Mouse (Mus musculus) kidney, embryonic 14.5 days (tissue): Measurements from ENCODE around the gene Fancg. TPM values are rescaled to one million over a fixed set of nuclear protein-coding genes. Genes with fewer than 3 reads are reported as not detected.

Source experiments
- ATAC-seq: fragments of 200-750 bp; cut with Nextera tagmentation; 2 replicates; pipeline ENCODE4 v1.8.0; 2017; ENCODE audit warnings: moderate number of reproducible peaks, mild to moderate bottlenecking, moderate TSS enrichment, moderate library complexity; ENCODE audit not compliant: low FRiP score, low TSS enrichment
- H3K27ac ChIP-seq: fragments of 300-500 bp; sonication (generic); 2 replicates; pipeline ENCODE4 v1.5.1; 2014; ENCODE audit warnings: low read depth, mild to moderate bottlenecking, low read length, moderate library complexity, mixed read lengths
- H3K27me3 ChIP-seq: fragments of 300-500 bp; sonication (generic); 2 replicates; pipeline ENCODE4 v1.6.1; 2014; ENCODE audit warnings: mild to moderate bottlenecking, low read length; ENCODE audit not compliant: control insufficient read depth, insufficient read depth
- H3K36me3 ChIP-seq: fragments of 300-500 bp; sonication (generic); 2 replicates; pipeline ENCODE4 v1.6.1; 2014; ENCODE audit warnings: low read length, mixed read lengths; ENCODE audit not compliant: control insufficient read depth, insufficient read depth
- H3K4me1 ChIP-seq: fragments of 300-500 bp; sonication (generic); 2 replicates; pipeline ENCODE4 v1.6.1; 2014; ENCODE audit warnings: low read length, mixed read lengths; ENCODE audit not compliant: control insufficient read depth, insufficient read depth
- H3K4me2 ChIP-seq: fragments of 300-500 bp; sonication (generic); replicated peaks from 2 replicates; pipeline ENCODE4 v1.6.1; 2014; ENCODE audit warnings: low read depth, mild to moderate bottlenecking, low read length
- H3K4me3 ChIP-seq: fragments of 300-500 bp; sonication (generic); 2 replicates; pipeline ENCODE4 v1.5.1; 2014; ENCODE audit warnings: mild to moderate bottlenecking, low read length
- H3K9ac ChIP-seq: fragments of 300-500 bp; sonication (generic); 2 replicates; pipeline ENCODE4 v1.6.1; 2014; ENCODE audit warnings: low read depth, mild to moderate bottlenecking, low read length, moderate library complexity
- H3K9me3 ChIP-seq: fragments of 300-500 bp; sonication (generic); 2 replicates; pipeline ENCODE4 v1.6.1; 2016; ENCODE audit warnings: low read length; ENCODE audit not compliant: control insufficient read depth
- WGBS: fragments of 180-500 bp; shearing (Covaris S2); extraction: QIAGEN DNeasy Blood & Tissue Kit; methylation state at CpG from one replicate; pipeline ENCODE4 v1.1.7; 2014; 5-methylcytosine and 5-hydroxymethylcytosine counted together
- polyA plus RNA-seq: library from polyadenylated mRNA; unstranded; fragments of >200 nt; fragmentation: Nextera tagmentation; extraction: Ambion mirVana; gene quantifications from 2 replicates; pipeline ENCODE4 v1.2.1, GENCODE M21; 2014

Fancg gene
- polyA plus RNA-seq, 1 experiment from 2014 or later, result 16.9 TPM

- Histone ChIP-seq H3K36me3 (peaks cover 17% of the 10 kb centered on the region; the same call in 1 of the 2 replicates), H3K4me2 (no peak overlapping the region), H3K4me3 (no peak overlapping the region; the same call in 1 of the 2 replicates), H3K27ac (no peak overlapping the region), H3K9me3 (no peaks in the 10 kb centered on the region), H3K9ac (no peak overlapping the region), H3K4me1 (0 out of 2 replicates have a peak, but pooled peaks cover 7% of the 10 kb centered on the region), H3K27me3 (no peaks in the 10 kb centered on the region)
- ATAC-seq, result no peak
- 69% methylated on average over 4 of the region's 4 CpGs for WGBS
Observed at GRCm38 (mm10) chr4:43037860-43038566, 27.7 kb upstream of the Fancg start.

GRCm38 (mm10) chr4:43036356-43036755, 26.1 kb upstream of the Fancg start:
- Histone ChIP-seq H3K36me3 (peaks cover 17% of the 10 kb centered on the region; the same call in 1 of the 2 replicates), H3K4me2 (no peak overlapping the region), H3K4me3 (no peak overlapping the region), H3K4me1 (0 out of 2 replicates have a peak, but pooled peaks cover 9% of the 10 kb centered on the region), H3K27me3 (no peaks in the 10 kb centered on the region), H3K9ac (no peak overlapping the region), H3K9me3 (no peaks in the 10 kb centered on the region), H3K27ac (no peak overlapping the region)
- no peak for ATAC-seq
- WGBS, result 86% methylated on average over 10 of the region's 10 CpGs

- 88% methylated on average over 6 of the region's 6 CpGs for WGBS
- H3K27ac ChIP-seq, result no peak overlapping the region
- H3K27me3 ChIP-seq, result no peaks in the 10 kb centered on the region
- no peaks in the 10 kb centered on the region for H3K9me3 ChIP-seq
- no peak overlapping the region for H3K4me2 ChIP-seq
- H3K36me3 ChIP-seq, result peaks cover 17% of the 10 kb centered on the region; the same call in 1 of the 2 replicates
- no peak overlapping the region for H3K4me3 ChIP-seq
- 0 out of 2 replicates have a peak, but pooled peaks cover 9% of the 10 kb centered on the region for H3K4me1 ChIP-seq
- no peak for ATAC-seq
- no peak overlapping the region for H3K9ac ChIP-seq
Observed at GRCm38 (mm10) chr4:43035851-43036250, 25.5 kb upstream of the Fancg start.

GRCm38 (mm10) chr4:43033481-43033880, 23.2 kb upstream of the Fancg start:
- Histone ChIP-seq H3K36me3 (peaks cover 34% of the 10 kb centered on the region), H3K4me3 (no peak overlapping the region), H3K4me1 (peaks cover 11% of the 10 kb centered on the region), H3K9me3 (no peaks in the 10 kb centered on the region), H3K9ac (no peak overlapping the region), H3K4me2 (no peak overlapping the region), H3K27me3 (no peaks in the 10 kb centered on the region), H3K27ac (no peak overlapping the region)
- no peak for ATAC-seq
- 86% methylated on average over 14 of the region's 14 CpGs for WGBS

- ATAC-seq, result no peak
- H3K27me3 ChIP-seq, result no peaks in the 10 kb centered on the region
- peaks cover 44% of the 10 kb centered on the region for H3K36me3 ChIP-seq
- WGBS, result 93% methylated on average over 1 of the region's 1 CpGs
- no peak overlapping the region for H3K4me3 ChIP-seq
- H3K4me2 ChIP-seq, result no peak overlapping the region
- H3K27ac ChIP-seq, result no peak overlapping the region
- H3K9ac ChIP-seq, result no peak overlapping the region
- no peaks in the 10 kb centered on the region for H3K9me3 ChIP-seq
- H3K4me1 ChIP-seq, result peaks cover 11% of the 10 kb centered on the region
Observed at GRCm38 (mm10) chr4:43032501-43032900, 22.2 kb upstream of the Fancg start.

- WGBS, result 2% methylated on average over 38 of the region's 38 CpGs
- no peaks in the 10 kb centered on the region for H3K27me3 ChIP-seq
- H3K4me2 ChIP-seq, result peak within 1 kb of the TSS; percentile 87
- H3K4me3 ChIP-seq, result peak within 1 kb of the TSS; percentile 89
- no peaks in the 10 kb centered on the region for H3K9me3 ChIP-seq
- peaks cover 51% of the 10 kb centered on the region for H3K36me3 ChIP-seq
- ATAC-seq, result peak; percentile 96
- H3K27ac ChIP-seq, result peak within 1 kb of the TSS; percentile 83
- peaks cover 11% of the 10 kb centered on the region for H3K4me1 ChIP-seq
- H3K9ac ChIP-seq, result peak within 1 kb of the TSS; percentile 93
Observed at GRCm38 (mm10) chr4:43031237-43031995, 21.1 kb upstream of the Fancg start, which contains the start of gene Stoml2. Gene Stoml2, minus strand, starts transcription at chr4:43031710.

GRCm38 (mm10) chr4:43030780-43031230, 20.5 kb upstream of the Fancg start:
- peak overlapping the region; percentile 89 for H3K4me3 ChIP-seq
- WGBS, result under 1% methylated on average over 28 of the region's 28 CpGs
- peak; percentile 71 for ATAC-seq
- H3K9ac ChIP-seq, result peak overlapping the region; percentile 93
- peak overlapping the region; percentile 87 for H3K4me2 ChIP-seq
- H3K9me3 ChIP-seq, result no peaks in the 10 kb centered on the region
- no peaks in the 10 kb centered on the region for H3K27me3 ChIP-seq
- peak overlapping the region; percentile 83 for H3K27ac ChIP-seq
- peaks cover 50% of the 10 kb centered on the region for H3K36me3 ChIP-seq
- H3K4me1 ChIP-seq, result peaks cover 11% of the 10 kb centered on the region

GRCm38 (mm10) chr4:43030352-43030751, 20.0 kb upstream of the Fancg start:
- no peaks in the 10 kb centered on the region for H3K27me3 ChIP-seq
- H3K9me3 ChIP-seq, result no peaks in the 10 kb centered on the region
- H3K9ac ChIP-seq, result peak overlapping the region; percentile 93
- WGBS, result 59% methylated on average over 9 of the region's 9 CpGs
- ATAC-seq, result no peak
- H3K4me3 ChIP-seq, result peak overlapping the region; percentile 89
- H3K4me2 ChIP-seq, result peak overlapping the region; percentile 87
- peaks cover 49% of the 10 kb centered on the region for H3K36me3 ChIP-seq
- peak overlapping the region; percentile 83 for H3K27ac ChIP-seq
- H3K4me1 ChIP-seq, result peaks cover 11% of the 10 kb centered on the region
